Mouse (Mus musculus): ENCODE data around the gene Tnnc2.

- TF ChIP-seq POLR2A (IDR thresholded peaks at IDR 0.05; ENCODE audit: control insufficient read depth, low read depth, low read length) (no peak), CTCF (IDR thresholded peaks at IDR 0.05; ENCODE audit: control insufficient read depth, insufficient read depth, insufficient replicate concordance, low read depth, low read length) (peak; percentile 67; the same call in 1 of the 2 replicates)
Observed at GRCm38 (mm10) chr2:164794293-164794692, 14.5 kb upstream of the Tnnc2 start.

Data from testis, adult 2 months (tissue).